Mouse (Mus musculus) mouse embryonic stem cell (cell line): ENCODE measurements around the gene Tgfbr1.
"Not testable (repeated sequence)": the region's sequence is repeated elsewhere in the genome, so short reads cannot be mapped to it uniquely, and the experiment has no call there.

Experiments used
- in situ Hi-C, 2 experiments: fragments of 300-500 bp; cut with MboI; formaldehyde crosslinking; loops; 1 replicate in 1 of 2; 3 replicates in 1 of 2; pipeline ENCODE4 v1.14.3; 2019 to 2020; ENCODE audit warnings: low sequenced_read_pairs in 2 of 2, low pct_unique_long_range_greater_than_20kb in 1 of 2, mixed read lengths in 1 of 2; ENCODE audit not compliant: unreplicated experiment in 1 of 2

The Tgfbr1 gene

GRCm38 (mm10) chr4:47336941-47337600 is 16.0 kb upstream of the Tgfbr1 start:
- in situ Hi-C loops = no loop called here

- in situ Hi-C loops = no loop called here
Measured at GRCm38 (mm10) chr4:47342632-47343031, 10.4 kb upstream of the Tgfbr1 start.

GRCm38 (mm10) chr4:47347022-47347421 is 6.0 kb upstream of the Tgfbr1 start:
- in situ Hi-C loops = no loop called here

GRCm38 (mm10) chr4:47349759-47350158 is 3.3 kb upstream of the Tgfbr1 start:
- in situ Hi-C loops = no loop called here

- in situ Hi-C loops = no loop called here
Measured at GRCm38 (mm10) chr4:47351386-47352049, 1.5 kb upstream of the Tgfbr1 start.

GRCm38 (mm10) chr4:47352061-47352661 is 861 bp upstream of the Tgfbr1 start:
- in situ Hi-C loops = no loop called here

GRCm38 (mm10) chr4:47353416-47354111 is 542 bp downstream of the Tgfbr1 start:
- in situ Hi-C loops = no loop called here

- in situ Hi-C loops = no loop called here
Measured at GRCm38 (mm10) chr4:47354304-47354703, 1.3 kb downstream of the Tgfbr1 start.

GRCm38 (mm10) chr4:47362662-47363061 is 9.6 kb downstream of the Tgfbr1 start:
- in situ Hi-C loops = no loop called here

- in situ Hi-C loops = no loop called here
Measured at GRCm38 (mm10) chr4:47363134-47363533, 10.1 kb downstream of the Tgfbr1 start.

GRCm38 (mm10) chr4:47368717-47369116 is 15.7 kb downstream of the Tgfbr1 start:
- in situ Hi-C loops = no loop called here

- in situ Hi-C loops = no loop called here
Measured at GRCm38 (mm10) chr4:47378716-47379115, 25.7 kb downstream of the Tgfbr1 start.

GRCm38 (mm10) chr4:47382426-47382825 is 29.4 kb downstream of the Tgfbr1 start:
- in situ Hi-C loops = no loop called here

- in situ Hi-C loops = not testable (repeated sequence)
Measured at GRCm38 (mm10) chr4:47391926-47392325, 38.9 kb downstream of the Tgfbr1 start.

- in situ Hi-C loops = no loop called here
Measured at GRCm38 (mm10) chr4:47396251-47396650, 43.2 kb downstream of the Tgfbr1 start.

- in situ Hi-C loops = no loop called here
Measured at GRCm38 (mm10) chr4:47397951-47398687, 45.1 kb downstream of the Tgfbr1 start.

GRCm38 (mm10) chr4:47399824-47400223 is 46.8 kb downstream of the Tgfbr1 start:
- in situ Hi-C loops = no loop called here

- in situ Hi-C loops = no loop called here
Measured at GRCm38 (mm10) chr4:47400314-47400713, 47.3 kb downstream of the Tgfbr1 start.

- in situ Hi-C loops = no loop called here
Measured at GRCm38 (mm10) chr4:47402200-47402599, 49.2 kb downstream of the Tgfbr1 start.
